Mouse (Mus musculus) thymus, adult 2 months (tissue): ENCODE data around the gene Slc39a13.

Experiments used
- CTCF ChIP-seq: fragments of 200-500 bp; IDR thresholded peaks from 2 replicates; pipeline ENCODE4 v1.5.1; 2012; ENCODE audit warnings: mild to moderate bottlenecking, control low read depth, low read length, moderate library complexity, borderline replicate concordance; ENCODE audit not compliant: control insufficient read depth, poor library complexity, insufficient read depth; ENCODE audit errors: extremely low read depth
- POLR2A ChIP-seq: fragments of 200-500 bp; IDR thresholded peaks from 2 replicates; pipeline ENCODE4 v1.6.1; 2012; ENCODE audit warnings: mild to moderate bottlenecking, low read length, control low read depth, moderate library complexity; ENCODE audit not compliant: control insufficient read depth, poor library complexity, insufficient read depth; ENCODE audit errors: extremely low read depth

GRCm38 (mm10) chr2:91018061-91018788 is 52.0 kb downstream of the Slc39a13 start:
- no peak for TF ChIP-seq CTCF
- no peak for TF ChIP-seq POLR2A
